Mouse (Mus musculus) A20 (cell line): ENCODE data around the gene Cyp20a1.

Experiments
- DNase-seq: peaks from one replicate; pipeline ENCODE4 v3.0.0-alpha.2; 2011; ENCODE audit warnings: low read depth, low spot score

The Cyp20a1 gene

GRCm38 (mm10) chr1:60342808-60343629 lies at the start of gene Cyp20a1:
Gene Cyp20a1 (plus strand): TSS chr1:60343323.
- peak; percentile 94 for DNase-seq

DNA sequence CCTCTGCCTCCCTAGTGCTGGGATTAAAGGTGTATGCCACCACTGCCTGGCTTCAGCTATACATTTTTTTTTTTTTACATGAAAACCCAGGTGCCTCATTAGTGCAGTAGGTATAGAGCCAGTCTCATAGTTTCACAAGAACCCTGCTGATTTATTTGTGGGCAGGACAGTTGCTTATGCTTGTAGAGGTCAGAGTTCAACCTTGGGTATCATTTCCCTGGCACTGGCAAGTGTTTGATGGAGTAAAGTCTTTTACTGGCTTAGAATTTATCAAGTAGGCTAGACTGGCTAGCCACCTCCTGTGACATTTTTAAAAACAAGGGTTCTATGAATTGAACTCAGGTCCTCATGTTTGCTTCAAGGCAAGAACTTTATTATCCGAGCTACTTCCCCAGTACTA lies 49.2 kb upstream of the Cyp20a1 start:
- no peak for DNase-seq

DNA sequence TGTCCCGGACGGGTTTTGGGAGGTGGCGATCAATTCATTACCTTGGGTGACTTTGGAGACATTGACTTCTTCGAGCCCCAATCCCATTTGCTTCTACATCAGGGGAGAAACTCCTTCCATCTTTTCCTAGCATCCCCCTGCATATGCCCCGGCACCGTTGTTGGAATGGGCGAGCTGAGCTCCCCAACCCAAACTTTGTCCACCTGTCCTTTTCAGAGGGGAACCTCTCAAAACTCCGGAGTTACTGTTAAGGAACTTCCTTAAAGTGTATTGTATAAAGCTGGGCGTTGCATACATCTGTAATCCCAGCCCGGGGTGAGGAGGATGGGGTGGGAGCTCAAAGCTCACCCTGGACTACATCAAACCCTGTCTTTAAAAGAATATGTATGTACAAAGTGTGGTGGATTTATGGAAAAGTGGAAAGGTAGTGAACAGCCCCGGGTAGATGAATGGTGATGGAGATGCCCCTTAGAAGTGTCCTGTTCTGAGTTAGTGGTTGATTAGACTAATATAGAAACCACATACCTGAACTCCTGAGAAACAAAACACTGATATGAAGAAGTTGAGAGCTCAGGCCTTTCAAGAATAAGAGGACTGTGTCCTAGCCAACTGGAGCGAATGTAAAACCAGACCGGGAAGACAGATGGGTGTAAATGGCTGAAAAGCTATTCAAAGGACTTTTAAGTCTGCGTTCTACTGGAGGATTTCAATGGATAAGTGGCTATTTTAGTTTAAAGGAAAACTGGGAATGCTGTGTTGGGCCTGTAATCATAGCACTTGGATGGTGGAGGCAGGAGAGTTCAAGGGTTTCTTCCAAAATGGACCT lies 720 bp downstream of the Cyp20a1 start:
- no peak for DNase-seq

DNA sequence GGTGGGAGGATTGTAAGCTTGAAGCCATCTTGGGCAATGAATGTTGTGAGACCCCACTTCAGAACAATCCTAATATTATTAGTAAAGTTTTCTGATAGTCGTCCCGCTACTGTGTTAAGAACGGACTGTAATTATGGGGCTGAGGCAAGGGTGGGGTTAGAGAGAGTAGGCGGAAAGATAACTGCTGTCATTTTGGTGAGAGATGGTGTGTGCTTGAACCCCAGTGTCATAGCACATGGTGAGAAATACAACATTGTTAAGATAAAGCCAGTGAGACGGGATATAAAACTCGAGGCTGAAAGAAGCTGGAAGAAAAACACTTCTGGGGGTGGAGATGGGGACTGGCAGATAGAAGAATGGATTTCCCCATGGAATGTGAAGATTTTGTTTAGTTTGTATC lies 1.5 kb downstream of the Cyp20a1 start:
- no peak for DNase-seq

GRCm38 (mm10) chr1:60345712-60346111 lies 2.6 kb downstream of the Cyp20a1 start:
- no peak for DNase-seq

- peak; percentile 48 for DNase-seq
Observed at GRCm38 (mm10) chr1:60352786-60353185, 9.7 kb downstream of the Cyp20a1 start.

- DNase-seq, result peak; percentile 44
Observed at GRCm38 (mm10) chr1:60361626-60362025, 18.5 kb downstream of the Cyp20a1 start.

- DNase-seq, result no peak
Observed at GRCm38 (mm10) chr1:60376556-60376955, 33.4 kb downstream of the Cyp20a1 start.

- no peak for DNase-seq
Observed at GRCm38 (mm10) chr1:60381910-60382309, 38.8 kb downstream of the Cyp20a1 start.

GRCm38 (mm10) chr1:60404848-60405247 lies 61.7 kb downstream of the Cyp20a1 start:
- no peak for DNase-seq

DNA sequence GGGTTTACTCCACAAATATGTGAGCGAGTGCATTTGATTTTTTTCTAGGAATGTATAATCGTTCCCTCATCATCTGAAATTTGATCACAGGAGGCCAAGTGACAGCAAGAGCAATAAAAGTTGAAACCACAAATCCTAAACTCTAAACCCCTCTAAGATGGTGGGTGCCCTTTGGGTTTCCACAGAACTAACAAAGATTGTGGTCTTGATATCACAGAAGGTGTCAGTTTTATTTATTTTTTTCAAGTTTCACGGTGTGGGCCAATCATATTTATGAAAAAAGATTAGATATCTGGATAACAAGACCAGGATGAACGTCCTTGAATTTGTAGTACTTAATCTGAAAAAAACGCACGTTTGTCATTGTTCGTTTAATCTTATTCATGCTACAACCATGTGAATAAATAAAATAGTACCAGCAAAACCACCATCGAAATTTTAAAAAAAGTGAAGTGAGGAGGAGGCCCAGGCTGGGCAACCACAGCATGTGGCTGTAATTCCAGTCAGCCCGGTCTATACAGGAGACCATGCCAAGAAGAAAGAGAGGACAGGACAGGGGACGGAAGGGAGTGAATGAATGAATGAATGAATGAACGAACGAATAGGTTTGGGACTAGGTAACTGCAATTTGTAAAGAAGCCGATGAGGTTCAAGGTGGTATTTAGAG lies 65.5 kb downstream of the Cyp20a1 start:
- no peak for DNase-seq

GRCm38 (mm10) chr1:60409168-60409828 lies 66.2 kb downstream of the Cyp20a1 start, which contains the start of gene Abi2:
Gene Abi2 (plus strand): TSS chr1:60409619.
- DNase-seq, result peak; percentile 86

DNA sequence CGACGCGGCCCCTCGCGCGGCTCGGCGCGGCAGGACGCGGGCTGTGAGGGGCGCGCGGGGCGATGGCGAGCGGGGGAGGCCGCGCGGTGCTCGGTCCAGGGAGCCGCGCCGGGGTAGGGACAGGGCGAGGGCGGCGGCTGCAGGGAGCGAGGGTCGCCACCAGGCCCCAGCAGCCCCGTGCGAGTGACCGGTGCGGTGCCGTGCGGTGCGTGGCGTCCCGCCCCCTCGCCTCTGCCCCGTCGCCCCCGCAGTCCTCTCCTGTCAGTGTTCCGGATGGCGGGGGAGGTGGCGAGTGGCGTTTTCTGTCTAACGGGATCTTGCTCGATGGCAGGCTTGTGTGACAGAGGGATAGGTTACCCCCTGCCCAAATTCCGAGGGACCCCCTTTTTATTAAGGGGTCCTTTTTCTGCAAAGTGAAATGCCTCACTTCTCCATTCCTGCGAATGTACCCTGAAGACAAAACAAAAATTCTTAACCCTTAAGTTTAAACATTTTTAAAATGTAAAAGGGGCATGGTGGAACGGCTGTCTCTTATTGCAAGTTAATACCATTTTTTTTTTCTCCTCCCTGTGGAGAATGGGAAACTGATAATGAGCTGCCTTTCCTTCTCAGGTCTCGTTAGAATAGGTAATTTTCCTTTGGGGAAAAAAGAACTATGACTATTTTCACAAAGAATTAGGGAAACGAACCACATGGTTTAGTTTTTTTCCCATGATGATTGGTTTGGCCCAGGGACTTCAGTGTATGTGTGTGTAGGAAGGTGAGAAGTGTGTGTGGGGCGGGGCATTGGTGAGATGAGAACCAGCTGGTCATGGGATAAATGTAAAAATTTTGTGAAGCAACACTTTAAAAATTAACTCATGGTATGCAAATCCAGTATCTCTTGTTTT lies 67.0 kb downstream of the Cyp20a1 start:
- peak; percentile 69 for DNase-seq

DNA sequence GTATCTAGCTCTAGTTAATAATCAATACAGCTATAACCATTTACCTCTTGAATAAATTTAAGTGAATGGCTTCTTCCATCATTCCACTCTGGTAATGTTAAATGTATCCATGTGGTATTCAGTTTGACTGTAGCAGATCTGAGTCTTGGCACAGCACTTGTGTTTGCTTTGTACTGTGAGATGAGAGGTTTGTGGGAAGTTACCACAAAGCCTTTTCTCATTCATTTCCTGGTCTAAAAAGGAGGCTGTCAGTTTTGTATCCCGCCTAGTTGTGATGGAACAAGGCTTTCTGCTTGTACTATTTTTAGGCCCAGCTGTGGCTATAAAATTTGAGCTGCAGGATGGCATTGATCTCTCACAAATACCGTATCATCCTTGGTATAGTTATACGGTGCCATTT lies 73.6 kb downstream of the Cyp20a1 start:
- DNase-seq, result no peak

GRCm38 (mm10) chr1:60423882-60424281 lies 80.8 kb downstream of the Cyp20a1 start:
- no peak for DNase-seq

GRCm38 (mm10) chr1:60428341-60428740 lies 85.2 kb downstream of the Cyp20a1 start:
- no peak for DNase-seq

GRCm38 (mm10) chr1:60428932-60429331 lies 85.8 kb downstream of the Cyp20a1 start:
- DNase-seq, result peak; percentile 41

GRCm38 (mm10) chr1:60431531-60431930 lies 88.4 kb downstream of the Cyp20a1 start:
- DNase-seq, result no peak

GRCm38 (mm10) chr1:60432497-60432896 lies 89.4 kb downstream of the Cyp20a1 start:
- no peak for DNase-seq
